Mouse (Mus musculus): ENCODE data around the gene Cep152.

The Cep152 gene

DNA sequence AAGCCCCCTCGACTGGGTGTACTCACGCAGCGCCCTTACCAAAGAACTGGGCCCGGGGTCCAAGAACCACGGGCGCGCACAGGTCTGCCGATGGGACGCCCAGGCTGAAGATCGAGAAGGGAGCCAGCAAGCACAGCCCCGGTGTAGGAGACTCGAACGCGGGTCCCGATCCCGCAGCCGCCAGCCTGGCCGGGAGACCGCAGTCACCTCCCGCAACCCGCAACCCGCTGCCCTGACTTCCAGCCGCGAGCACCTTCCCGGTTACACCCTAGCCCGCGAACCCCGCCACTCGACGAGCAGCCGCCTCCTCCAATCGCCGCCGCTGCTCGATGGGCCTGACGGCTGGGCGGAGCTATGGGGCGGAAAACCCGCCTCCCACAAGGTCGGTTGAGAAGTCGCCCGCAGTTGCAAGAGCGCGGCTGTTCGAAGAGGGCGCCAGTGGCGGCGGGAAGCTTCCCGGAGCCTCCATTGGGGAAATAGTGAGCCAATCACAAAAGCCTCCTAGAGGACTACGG lies at the start of gene Cep152:
Gene Cep152 (minus strand): TSS at position 277 of the 515 bp plus-strand sequence.
- DNase-seq (ENCODE audit: low read depth, low spot score) = peak; percentile 97
- Histone ChIP-seq H3K27me3 (ENCODE audit: control insufficient read depth, insufficient read depth, low read length, poor library complexity, severe bottlenecking) (no peaks in the 10 kb centered on the region), H3K36me3 (ENCODE audit: control insufficient read depth, insufficient read depth, low read length, poor library complexity, severe bottlenecking) (no peaks in the 10 kb centered on the region)

DNA sequence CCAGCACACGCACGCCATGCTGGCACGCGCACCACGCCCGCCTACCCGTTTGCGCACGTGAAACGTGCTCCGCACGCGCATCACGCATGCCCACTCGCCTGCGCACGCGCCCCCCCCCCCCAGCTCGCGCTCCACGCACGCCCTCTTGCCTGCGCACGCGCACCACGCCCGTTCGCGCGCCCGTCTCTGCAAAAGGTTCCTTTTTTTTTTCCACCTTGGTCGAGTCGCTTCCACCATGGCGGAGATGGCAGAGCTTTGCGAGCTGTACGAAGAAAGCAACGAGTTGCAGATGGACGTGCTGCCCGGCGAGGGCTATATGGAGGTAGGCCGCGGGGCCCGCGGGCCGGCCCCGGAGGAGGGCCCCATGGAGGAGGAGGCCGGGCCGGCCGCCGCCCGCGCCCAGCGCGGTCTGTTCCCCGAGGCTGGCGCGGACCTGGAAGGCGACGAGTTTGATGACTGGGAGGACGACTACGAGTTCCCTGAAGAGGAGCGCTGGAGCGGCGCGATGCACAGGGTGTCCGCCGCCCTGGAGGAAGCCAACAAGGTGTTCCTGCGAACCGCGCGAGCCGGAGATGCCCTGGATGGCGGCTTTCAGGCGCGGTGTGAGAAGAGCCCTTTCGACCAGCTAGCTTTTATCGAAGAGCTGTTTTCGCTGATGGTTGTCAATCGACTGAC lies 48.2 kb upstream of the Cep152 start, which contains the start of gene Eid1:
Gene Eid1 (plus strand): TSS at position 139 of the 675 bp plus-strand sequence.
- DNase-seq (ENCODE audit: low read depth, low spot score) = peak; percentile 91
- no peaks in the 10 kb centered on the region for H3K36me3 ChIP-seq (ENCODE audit: control insufficient read depth, insufficient read depth, low read length, poor library complexity, severe bottlenecking)
- no peaks in the 10 kb centered on the region for H3K27me3 ChIP-seq (ENCODE audit: control insufficient read depth, insufficient read depth, low read length, poor library complexity, severe bottlenecking)

DNA sequence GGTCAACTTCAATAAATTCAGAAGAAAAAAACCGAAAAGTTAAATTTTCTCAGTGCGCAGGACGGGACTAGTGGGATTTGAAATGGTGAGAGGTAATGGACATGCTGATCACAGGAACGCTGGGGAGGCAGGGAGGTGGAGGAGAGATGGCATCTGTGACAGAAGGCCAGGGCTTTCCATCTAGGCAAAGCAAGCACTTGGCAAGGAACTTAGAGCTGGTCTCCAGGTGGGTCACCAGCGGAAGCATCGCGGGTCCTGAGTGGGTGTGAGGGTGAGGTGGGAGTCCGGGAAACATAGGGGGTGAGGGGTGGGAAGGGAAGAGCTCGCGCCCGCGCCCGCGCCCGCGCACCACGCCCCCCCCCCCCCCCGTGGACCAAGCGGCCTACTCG lies 47.6 kb upstream of the Cep152 start:
- Histone ChIP-seq H3K27me3 (ENCODE audit: control insufficient read depth, insufficient read depth, low read length, poor library complexity, severe bottlenecking) (no peaks in the 10 kb centered on the region; the same call in 1 of the 2 replicates), H3K36me3 (ENCODE audit: control insufficient read depth, insufficient read depth, low read length, poor library complexity, severe bottlenecking) (no peaks in the 10 kb centered on the region)
- no peak for DNase-seq (ENCODE audit: low read depth, low spot score)

DNA sequence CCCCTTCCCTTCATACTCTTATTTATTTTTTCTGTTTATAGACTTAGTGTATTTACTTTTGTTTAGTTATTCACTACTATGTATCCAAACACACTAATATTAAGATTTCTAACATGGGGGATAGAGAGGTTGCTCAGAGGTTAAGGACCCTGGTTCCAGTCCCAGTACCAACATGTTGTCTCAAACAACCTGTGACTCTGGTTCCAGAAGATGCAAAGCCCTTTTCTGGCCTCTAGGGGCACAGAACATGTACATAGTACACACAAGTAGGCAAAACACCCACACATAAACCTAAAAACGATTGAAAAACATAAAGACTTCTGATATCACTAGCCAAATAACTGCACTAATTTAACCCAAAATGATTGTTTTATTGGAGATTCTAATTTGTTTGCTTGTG lies 45.9 kb upstream of the Cep152 start:
- peak; percentile 59 for DNase-seq (ENCODE audit: low read depth, low spot score)
- no peaks in the 10 kb centered on the region; the same call in 1 of the 2 replicates for H3K27me3 ChIP-seq (ENCODE audit: control insufficient read depth, insufficient read depth, low read length, poor library complexity, severe bottlenecking)
- H3K36me3 ChIP-seq (ENCODE audit: control insufficient read depth, insufficient read depth, low read length, poor library complexity, severe bottlenecking) = no peaks in the 10 kb centered on the region

DNA sequence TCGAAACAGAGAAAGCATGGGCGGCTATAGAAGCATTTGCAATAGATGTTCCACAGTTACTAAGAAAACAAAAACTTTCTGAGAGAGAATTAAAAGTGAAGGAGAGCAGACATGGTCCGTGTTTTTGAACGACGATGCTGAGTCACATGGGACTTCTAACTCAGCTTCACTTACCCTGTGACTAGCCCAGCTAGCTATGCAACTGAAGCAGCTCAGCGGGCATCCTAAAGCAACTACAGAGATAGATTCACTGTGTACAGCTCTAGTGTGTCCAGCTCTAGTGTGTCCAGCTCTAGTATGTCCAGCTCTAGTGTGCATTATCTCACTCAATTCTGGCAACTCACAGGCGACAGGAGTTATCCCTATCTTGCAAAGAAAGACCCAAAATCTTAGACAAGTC lies 42.8 kb upstream of the Cep152 start:
- no peaks in the 10 kb centered on the region; the same call in 1 of the 2 replicates for H3K27me3 ChIP-seq (ENCODE audit: control insufficient read depth, insufficient read depth, low read length, poor library complexity, severe bottlenecking)
- no peaks in the 10 kb centered on the region for H3K36me3 ChIP-seq (ENCODE audit: control insufficient read depth, insufficient read depth, low read length, poor library complexity, severe bottlenecking)
- no peak for DNase-seq (ENCODE audit: low read depth, low spot score)

DNA sequence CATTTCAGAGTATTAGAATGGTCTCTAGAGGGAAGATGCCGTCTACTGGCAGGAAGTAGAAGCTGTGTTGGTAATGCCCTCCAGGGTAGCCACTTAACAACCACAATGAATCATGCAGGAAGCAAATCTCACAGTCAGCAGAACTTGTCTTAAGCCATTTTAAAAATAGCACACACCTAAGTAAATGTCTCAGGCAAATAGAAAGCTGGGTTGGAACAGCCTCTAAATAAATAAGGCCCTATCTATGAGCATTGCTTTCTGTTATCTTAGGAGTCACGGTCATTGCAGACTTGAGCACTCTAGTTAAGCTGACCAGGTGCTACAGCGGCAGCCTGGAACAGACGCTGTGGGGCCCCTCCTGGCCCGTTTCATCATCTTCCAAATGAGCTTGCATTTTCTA lies 42.3 kb upstream of the Cep152 start:
- peak; percentile 46 for DNase-seq (ENCODE audit: low read depth, low spot score)
- H3K36me3 ChIP-seq (ENCODE audit: control insufficient read depth, insufficient read depth, low read length, poor library complexity, severe bottlenecking) = no peaks in the 10 kb centered on the region
- H3K27me3 ChIP-seq (ENCODE audit: control insufficient read depth, insufficient read depth, low read length, poor library complexity, severe bottlenecking) = no peaks in the 10 kb centered on the region; the same call in 1 of the 2 replicates

DNA sequence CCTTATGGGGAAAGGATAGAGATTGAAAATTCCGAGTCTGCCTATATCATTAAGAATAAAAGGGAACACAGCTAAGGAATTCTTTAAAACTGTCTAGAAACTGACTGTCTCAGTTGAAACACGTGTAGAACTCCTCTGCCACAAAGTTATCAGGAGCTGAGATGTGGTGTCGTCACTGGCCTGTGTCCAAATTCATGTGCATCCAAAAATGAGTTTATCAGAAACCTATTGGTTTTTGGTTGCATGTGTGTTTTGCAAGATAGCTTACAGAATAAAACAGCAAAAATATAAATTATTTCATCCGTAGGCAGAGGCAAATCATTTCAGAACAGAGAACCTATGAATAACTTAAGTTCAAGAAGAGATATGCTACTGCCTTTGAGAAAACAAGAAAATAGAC lies 41.8 kb upstream of the Cep152 start:
- no peak for DNase-seq (ENCODE audit: low read depth, low spot score)
- Histone ChIP-seq H3K36me3 (ENCODE audit: control insufficient read depth, insufficient read depth, low read length, poor library complexity, severe bottlenecking) (no peaks in the 10 kb centered on the region), H3K27me3 (ENCODE audit: control insufficient read depth, insufficient read depth, low read length, poor library complexity, severe bottlenecking) (no peaks in the 10 kb centered on the region; the same call in 1 of the 2 replicates)

DNA sequence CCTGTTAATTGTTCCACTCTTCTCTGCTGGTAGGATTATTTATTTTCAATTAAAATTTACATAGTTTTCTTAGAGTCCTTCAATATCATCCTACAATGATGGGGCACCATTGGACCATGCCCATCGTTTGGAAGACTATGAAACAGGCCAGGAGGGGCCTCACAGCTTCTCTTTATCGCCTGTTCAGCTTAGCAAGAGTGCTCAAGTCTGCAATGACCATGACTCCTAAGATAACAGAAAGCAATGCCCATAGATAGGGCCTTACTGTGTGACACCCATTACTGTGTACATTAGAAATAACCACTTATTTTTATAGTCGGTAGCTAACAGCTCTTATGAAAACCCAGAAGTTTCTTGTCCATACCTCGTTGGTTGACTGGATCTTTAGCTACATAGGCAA lies 41.0 kb upstream of the Cep152 start:
- no peak for DNase-seq (ENCODE audit: low read depth, low spot score)

DNA sequence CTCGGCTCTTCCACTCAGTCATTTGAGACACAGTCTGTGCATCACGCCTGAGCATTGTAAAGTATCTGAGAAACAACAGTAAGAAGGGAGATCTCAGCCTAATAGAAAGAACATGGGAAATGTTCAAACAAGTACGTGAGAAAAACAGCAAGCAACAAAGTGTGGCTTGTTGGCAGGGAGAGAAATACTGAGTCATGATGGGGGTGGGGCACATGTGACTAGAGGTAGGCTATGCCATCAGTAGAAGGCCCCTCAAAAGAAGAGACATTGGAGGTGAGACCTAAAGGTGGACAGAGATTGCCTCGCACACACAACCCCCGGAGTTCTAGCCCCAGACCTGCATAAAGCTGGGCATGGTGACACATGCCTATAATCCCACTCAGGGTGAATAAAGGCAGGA lies 40.3 kb upstream of the Cep152 start:
- Histone ChIP-seq H3K27me3 (ENCODE audit: control insufficient read depth, insufficient read depth, low read length, poor library complexity, severe bottlenecking) (no peaks in the 10 kb centered on the region; the same call in 1 of the 2 replicates), H3K36me3 (ENCODE audit: control insufficient read depth, insufficient read depth, low read length, poor library complexity, severe bottlenecking) (no peaks in the 10 kb centered on the region)
- no peak for DNase-seq (ENCODE audit: low read depth, low spot score)

More for the DNA sequence above, 41.0 kb upstream of the Cep152 start:
- Histone ChIP-seq H3K36me3 (ENCODE audit: control insufficient read depth, insufficient read depth, low read length, poor library complexity, severe bottlenecking) (no peaks in the 10 kb centered on the region), H3K27me3 (ENCODE audit: control insufficient read depth, insufficient read depth, low read length, poor library complexity, severe bottlenecking) (no peaks in the 10 kb centered on the region; the same call in 1 of the 2 replicates)

DNA sequence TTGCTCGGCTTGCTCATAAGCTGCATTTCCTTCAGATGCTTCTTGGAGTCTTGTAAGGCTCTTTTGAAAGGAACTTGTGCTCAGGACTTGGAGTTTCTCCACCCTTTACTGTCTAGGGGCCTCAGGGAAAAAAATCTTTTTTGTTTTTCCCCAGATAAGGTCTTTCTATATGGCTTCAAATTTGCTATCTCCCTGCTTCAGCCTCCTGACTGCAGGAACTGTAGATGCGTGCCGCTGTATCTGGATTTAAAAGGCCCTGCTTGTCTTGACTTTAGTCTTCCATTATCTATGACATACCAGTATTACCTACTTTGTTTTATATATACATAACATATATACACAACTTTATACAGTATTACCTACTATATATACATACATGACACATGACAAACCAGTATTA lies 37.6 kb upstream of the Cep152 start:
- DNase-seq (ENCODE audit: low read depth, low spot score) = no peak
- no peaks in the 10 kb centered on the region for H3K36me3 ChIP-seq (ENCODE audit: control insufficient read depth, insufficient read depth, low read length, poor library complexity, severe bottlenecking)
- H3K27me3 ChIP-seq (ENCODE audit: control insufficient read depth, insufficient read depth, low read length, poor library complexity, severe bottlenecking) = no peaks in the 10 kb centered on the region

DNA sequence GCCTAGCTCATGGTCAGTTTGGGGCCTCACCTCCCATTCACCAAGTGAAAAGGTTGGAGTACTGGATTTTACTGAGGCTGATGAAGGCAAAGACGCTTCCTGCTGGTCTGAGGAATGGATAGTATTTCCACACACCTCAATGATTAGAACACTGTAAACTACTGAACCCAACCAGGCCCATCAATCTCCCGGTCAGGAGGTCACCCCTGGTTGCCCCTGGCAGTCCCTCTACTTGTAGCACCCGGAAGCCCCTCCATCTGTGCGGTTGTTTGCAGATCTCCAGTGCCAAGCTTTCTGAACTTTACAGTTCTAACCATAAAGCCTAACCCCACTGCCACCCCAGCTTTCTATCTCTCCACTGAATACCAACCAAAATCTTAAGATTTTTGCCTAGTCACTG lies 36.2 kb upstream of the Cep152 start:
- H3K36me3 ChIP-seq (ENCODE audit: control insufficient read depth, insufficient read depth, low read length, poor library complexity, severe bottlenecking) = no peaks in the 10 kb centered on the region
- no peak for DNase-seq (ENCODE audit: low read depth, low spot score)
- no peaks in the 10 kb centered on the region for H3K27me3 ChIP-seq (ENCODE audit: control insufficient read depth, insufficient read depth, low read length, poor library complexity, severe bottlenecking)

DNA sequence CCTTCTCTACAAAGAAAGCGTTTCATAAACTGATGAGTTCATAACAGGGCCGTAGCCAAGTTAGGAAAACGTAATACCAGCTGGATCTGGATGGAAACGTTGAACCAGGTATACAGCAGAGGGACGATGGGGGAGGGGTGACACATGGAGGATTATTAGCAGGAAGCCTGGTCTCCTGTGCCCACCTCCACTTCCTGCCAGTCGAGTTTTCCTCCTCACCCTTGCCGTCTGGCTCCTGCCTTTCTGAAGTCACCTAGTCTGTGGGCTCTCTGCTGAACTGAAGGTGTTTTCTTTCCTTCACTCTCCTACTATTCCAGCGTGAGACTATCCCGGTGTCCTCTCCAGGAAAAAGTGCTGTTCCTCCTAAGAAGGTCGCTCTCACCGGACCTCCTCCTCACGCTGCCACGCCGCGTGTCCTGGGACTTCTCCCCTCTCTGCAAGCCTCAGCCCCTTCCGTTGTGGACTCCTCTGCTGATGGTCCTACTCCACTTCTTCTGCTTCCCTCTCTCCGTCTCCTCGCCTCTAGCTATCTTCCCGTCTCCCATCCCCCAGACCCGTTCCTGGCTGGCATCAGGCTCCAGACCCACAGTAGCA lies 35.7 kb upstream of the Cep152 start:
- H3K27me3 ChIP-seq (ENCODE audit: control insufficient read depth, insufficient read depth, low read length, poor library complexity, severe bottlenecking) = no peaks in the 10 kb centered on the region
- no peak for DNase-seq (ENCODE audit: low read depth, low spot score)
- H3K36me3 ChIP-seq (ENCODE audit: control insufficient read depth, insufficient read depth, low read length, poor library complexity, severe bottlenecking) = no peaks in the 10 kb centered on the region

DNA sequence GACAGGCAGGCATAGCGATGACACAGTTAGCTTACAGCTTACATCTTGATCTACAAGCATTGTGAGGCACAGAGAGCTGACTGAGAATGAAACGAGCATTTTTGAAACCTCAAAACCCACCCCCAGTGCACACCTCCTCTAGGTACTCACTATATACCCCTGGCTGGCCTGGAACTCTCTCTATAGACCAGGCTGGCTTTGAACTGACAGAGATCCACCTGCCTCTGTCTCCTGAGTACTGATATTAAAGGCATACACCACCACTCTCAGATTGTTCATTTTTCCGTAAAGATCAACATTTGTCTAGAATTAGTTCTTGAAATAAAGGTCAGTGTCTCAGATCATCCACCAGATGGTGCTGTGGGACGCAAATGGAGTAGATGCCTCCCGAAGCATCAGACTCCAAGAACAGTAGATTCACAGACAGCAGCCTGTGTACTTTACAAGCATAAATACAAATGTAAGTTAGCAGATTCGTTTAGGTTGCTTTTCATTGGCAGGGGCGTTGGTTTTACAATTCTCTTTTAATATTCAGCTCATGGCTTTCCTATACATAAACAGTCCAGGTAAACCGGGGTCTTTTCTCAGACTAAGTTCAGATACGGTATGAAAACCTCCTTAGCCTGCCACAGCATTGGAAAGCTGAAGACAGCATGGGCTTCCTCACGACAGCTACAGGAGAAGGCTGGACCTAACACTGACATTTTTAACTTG lies 35.1 kb upstream of the Cep152 start:
- peak; percentile 80 for DNase-seq (ENCODE audit: low read depth, low spot score)
- Histone ChIP-seq H3K27me3 (ENCODE audit: control insufficient read depth, insufficient read depth, low read length, poor library complexity, severe bottlenecking) (no peaks in the 10 kb centered on the region), H3K36me3 (ENCODE audit: control insufficient read depth, insufficient read depth, low read length, poor library complexity, severe bottlenecking) (no peaks in the 10 kb centered on the region)

DNA sequence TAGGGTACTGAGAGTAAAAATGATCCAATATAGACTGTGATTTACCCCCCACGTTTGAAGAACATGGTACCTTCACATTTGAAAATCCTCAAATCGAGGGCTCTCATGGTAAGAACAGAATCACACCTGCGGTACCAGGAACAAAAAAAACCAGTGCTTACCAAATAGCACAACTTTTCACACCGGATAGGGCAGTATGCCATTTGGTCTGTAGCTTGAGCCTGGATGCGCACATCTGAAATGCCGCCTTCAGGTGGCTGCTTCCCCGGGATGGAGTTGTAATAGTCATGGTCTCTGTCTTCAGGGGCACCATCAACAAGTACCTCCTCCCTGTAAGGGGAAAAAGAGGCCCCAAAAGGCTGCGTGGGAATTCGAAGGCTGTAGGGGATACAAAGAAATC lies 30.5 kb upstream of the Cep152 start:
- no peak for DNase-seq (ENCODE audit: low read depth, low spot score)
- H3K27me3 ChIP-seq (ENCODE audit: control insufficient read depth, insufficient read depth, low read length, poor library complexity, severe bottlenecking) = no peaks in the 10 kb centered on the region
- H3K36me3 ChIP-seq (ENCODE audit: control insufficient read depth, insufficient read depth, low read length, poor library complexity, severe bottlenecking) = no peaks in the 10 kb centered on the region

DNA sequence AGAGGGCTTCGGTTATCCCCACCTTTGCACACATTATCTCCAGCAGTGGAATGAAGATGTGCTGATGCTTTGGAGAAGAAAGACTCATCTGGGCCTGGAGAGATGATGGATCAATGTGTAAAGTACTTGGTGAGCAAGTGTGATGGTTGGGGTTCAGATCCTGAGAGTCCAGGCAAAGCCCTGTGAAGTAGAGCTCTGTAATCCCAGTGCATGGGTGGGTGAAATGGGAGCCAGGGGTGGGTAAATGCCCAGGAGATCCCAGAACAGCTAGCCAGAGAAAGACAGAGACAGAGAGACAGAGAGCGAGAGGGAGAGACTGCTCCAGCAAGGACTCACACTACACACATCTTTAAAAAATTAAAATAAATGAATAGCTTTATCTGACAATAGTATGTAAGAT lies 28.4 kb upstream of the Cep152 start:
- DNase-seq (ENCODE audit: low read depth, low spot score) = no peak
- no peaks in the 10 kb centered on the region for H3K27me3 ChIP-seq (ENCODE audit: control insufficient read depth, insufficient read depth, low read length, poor library complexity, severe bottlenecking)
- no peaks in the 10 kb centered on the region for H3K36me3 ChIP-seq (ENCODE audit: control insufficient read depth, insufficient read depth, low read length, poor library complexity, severe bottlenecking)

All from splenic B cell, adult 2 months (primary cell).